Mouse (Mus musculus) monocyte, adult 5-6 weeks (primary cell): ENCODE data around the gene Ubap2l. TPM values are rescaled to one million over a fixed set of nuclear protein-coding genes. Genes with fewer than 3 reads are reported as not detected.

ENCODE experiments used
- ATAC-seq: fragments of 153-309, 156-312 bp; replicated peaks from 2 replicates; pipeline ENCODE4 v1.8.0; 2017; ENCODE audit warnings: mild to moderate bottlenecking; ENCODE audit not compliant: low TSS enrichment, insufficient number of reproducible peaks, severe bottlenecking, poor library complexity, low FRiP score
- total RNA-seq: library from RNA; stranded (forward); fragments of 200-1000, 200-491, 200-594 nt; gene quantifications from 3 replicates; pipeline ENCODE4 v1.2.3, GENCODE M21; 2017

Gene Ubap2l
- total RNA-seq, 1 experiment from 2014 or later: 158 TPM

DNA sequence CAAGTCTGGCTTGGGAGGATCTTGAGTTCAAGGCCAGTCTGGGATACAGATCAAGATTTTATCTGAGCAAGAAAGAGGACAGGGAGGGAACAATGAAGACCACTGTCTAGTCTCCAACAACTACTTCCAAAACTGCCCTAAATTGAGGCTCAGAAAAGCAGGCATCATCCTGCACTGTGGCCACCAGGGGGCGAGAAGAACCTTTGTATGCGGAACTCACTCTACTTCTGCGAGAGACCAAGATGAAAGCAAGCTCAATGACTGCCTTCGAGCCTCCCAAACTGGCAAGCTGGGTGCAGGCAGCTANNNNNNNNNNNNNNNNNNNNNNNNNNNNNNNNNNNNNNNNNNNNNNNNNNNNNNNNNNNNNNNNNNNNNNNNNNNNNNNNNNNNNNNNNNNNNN is 99.0 kb downstream of the Ubap2l start:
- peak; percentile 59 for ATAC-seq

Other genes starting within 250 kb of the Ubap2l start
- gene She, start 221.3 kb downstream of the Ubap2l start, total RNA-seq: not detected in 3 replicates
- 36.2 to 60.6 TPM (median 43.2 TPM) in 3 replicates for gene Il6ra, start 139.4 kb downstream of the Ubap2l start, total RNA-seq
- gene Atp8b2, start 89.1 kb downstream of the Ubap2l start, total RNA-seq: 67.8 to 132 TPM (median 89.1 TPM) in 3 replicates
- gene Hax1, start 53.8 kb downstream of the Ubap2l start, total RNA-seq: 44.9 to 89.5 TPM (median 54.6 TPM) in 3 replicates
- gene 4933434E20Rik, start 992 bp downstream of the Ubap2l start, total RNA-seq: 71.0 to 80.3 TPM (median 79.6 TPM) in 3 replicates
- 927 to 1,272 TPM (median 1,055 TPM) in 3 replicates for gene Tpm3, start 20.0 kb upstream of the Ubap2l start, total RNA-seq
- 0.19 to 0.49 TPM (median 0.32 TPM) in 3 replicates for gene Nup210l, start 51.5 kb upstream of the Ubap2l start, total RNA-seq
- 4,989 to 6,509 TPM (median 5,955 TPM) in 3 replicates for gene Rps27, start 161.0 kb upstream of the Ubap2l start, total RNA-seq
- not detected in 3 replicates for gene Rab13, start 161.1 kb upstream of the Ubap2l start, total RNA-seq
- 64.6 to 97.8 TPM (median 65.2 TPM) in 3 replicates for gene Jtb, start 179.0 kb upstream of the Ubap2l start, total RNA-seq
- 0.49 to 1.1 TPM in 2 of 3 replicates, not detected in the other for gene Creb3l4, start 190.9 kb upstream of the Ubap2l start, total RNA-seq
- gene Slc39a1, start 195.5 kb upstream of the Ubap2l start, total RNA-seq: 32.3 to 49.4 TPM (median 46.6 TPM) in 3 replicates
- 19.2 to 40.7 TPM (median 19.9 TPM) in 3 replicates for gene Crtc2, start 201.5 kb upstream of the Ubap2l start, total RNA-seq
- gene Dennd4b, start 212.6 kb upstream of the Ubap2l start, total RNA-seq: 15.4 to 39.1 TPM (median 16.3 TPM) in 3 replicates
- gene Gatad2b, start 240.6 kb upstream of the Ubap2l start, total RNA-seq: 26.9 to 46.5 TPM (median 34.1 TPM) in 3 replicates